Mouse (Mus musculus) lung, postnatal 14 days (tissue): ENCODE measurements around the gene Cd84.

ENCODE experiments used
- DNase-seq: peaks from one replicate; pipeline ENCODE4 v3.0.0; 2021

The Cd84 gene

GRCm38 (mm10) chr1:171917305-171918039, 78.0 kb downstream of the Cd84 start, which contains the start of gene Slamf6:
Gene Slamf6, plus strand, starts transcription at chr1:171917515.
- peak; percentile 5 for DNase-seq

DNA sequence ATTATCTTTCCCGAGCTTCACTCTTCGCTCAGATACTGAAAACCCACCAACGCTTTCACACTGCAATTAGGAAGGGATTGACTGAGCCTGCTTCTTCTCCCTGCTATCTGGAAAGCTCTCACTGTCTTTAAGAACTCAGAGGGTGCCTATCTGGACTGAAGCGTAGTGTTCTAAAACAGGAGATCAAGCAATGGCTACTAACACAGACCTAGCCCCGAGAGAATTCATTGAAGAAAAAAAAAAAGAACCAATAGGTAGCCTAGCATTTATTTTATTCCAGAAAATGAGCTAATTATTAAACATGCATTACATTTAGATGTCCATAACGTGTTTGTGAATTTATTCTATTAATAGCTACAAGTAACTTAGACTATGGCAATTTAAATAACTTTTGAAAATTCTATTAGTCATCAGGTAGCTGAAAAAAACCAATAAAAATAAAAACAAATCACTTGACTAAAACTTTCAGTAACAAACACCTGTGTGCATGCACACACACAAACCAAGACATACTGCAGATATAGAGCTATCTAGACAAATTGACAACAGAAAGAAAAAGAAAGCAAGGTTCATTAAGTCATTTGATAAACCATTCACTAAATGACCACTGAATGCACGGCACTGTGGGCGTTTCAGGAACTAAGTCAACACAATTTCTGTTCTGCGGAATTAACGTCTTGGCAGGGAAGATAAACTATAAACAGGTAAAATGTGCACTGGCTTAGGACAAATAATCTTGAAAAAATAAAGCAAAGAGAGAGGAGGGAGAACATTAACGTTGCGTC, 78.8 kb downstream of the Cd84 start:
- DNase-seq, result no peak

GRCm38 (mm10) chr1:171919193-171919592, 79.7 kb downstream of the Cd84 start:
- DNase-seq, result no peak

- DNase-seq, result no peak
Measured at GRCm38 (mm10) chr1:171919901-171920510, 80.5 kb downstream of the Cd84 start.

DNA sequence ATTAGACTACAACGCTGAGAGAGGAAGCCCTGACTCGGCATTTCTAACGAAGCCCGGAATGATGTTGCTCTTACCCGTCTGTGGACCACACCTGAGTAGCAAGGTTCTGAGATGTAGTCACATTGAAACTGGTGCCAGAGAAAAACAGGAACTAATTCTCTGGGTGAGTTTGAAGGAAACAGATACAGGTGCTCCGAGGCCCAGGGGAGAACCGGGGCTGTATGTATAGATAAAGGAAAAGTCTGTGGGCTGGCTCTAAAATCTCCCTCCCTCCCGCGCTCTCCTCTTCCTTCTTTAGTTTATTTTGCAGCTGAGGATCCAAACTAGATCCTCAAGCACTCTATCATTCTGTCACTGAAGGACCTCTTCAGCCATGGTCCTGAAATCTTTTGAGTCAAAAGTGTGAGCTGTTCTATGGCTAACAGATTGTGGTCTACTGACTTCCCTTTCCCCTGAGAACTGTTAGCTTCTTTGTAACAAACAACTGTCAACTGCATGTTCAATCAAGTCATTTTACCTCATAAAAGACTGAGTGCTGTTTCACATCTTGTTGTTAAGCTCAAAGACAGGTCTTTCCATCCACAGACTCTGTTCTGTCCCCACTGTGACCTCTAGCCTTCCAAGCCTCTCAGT, 81.6 kb downstream of the Cd84 start:
- DNase-seq, result no peak

GRCm38 (mm10) chr1:171921641-171922040, 82.1 kb downstream of the Cd84 start:
- no peak for DNase-seq

- no peak for DNase-seq
Measured at GRCm38 (mm10) chr1:171922844-171923243, 83.3 kb downstream of the Cd84 start.

DNA sequence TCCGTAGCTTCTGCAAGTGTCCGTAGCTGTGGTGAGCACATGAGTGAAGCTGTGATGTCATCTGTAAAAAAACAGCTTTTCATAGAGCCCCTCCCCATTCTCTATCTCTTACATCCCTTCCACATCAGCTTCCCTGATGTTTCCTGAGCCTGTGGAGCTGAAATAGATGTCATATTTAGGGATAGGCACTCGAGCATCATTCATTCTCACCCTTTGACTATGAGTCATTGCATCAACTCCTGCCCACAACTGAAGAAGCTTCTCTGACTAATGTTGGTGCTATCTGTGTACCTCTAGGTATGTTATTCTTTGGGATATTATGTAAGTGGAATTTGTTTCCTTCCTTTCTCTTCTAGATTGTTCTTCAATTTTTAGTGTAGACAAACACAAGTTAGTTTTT, 85.4 kb downstream of the Cd84 start:
- no peak for DNase-seq

- no peak for DNase-seq
Measured at GRCm38 (mm10) chr1:171933851-171934250, 94.4 kb downstream of the Cd84 start.

DNA sequence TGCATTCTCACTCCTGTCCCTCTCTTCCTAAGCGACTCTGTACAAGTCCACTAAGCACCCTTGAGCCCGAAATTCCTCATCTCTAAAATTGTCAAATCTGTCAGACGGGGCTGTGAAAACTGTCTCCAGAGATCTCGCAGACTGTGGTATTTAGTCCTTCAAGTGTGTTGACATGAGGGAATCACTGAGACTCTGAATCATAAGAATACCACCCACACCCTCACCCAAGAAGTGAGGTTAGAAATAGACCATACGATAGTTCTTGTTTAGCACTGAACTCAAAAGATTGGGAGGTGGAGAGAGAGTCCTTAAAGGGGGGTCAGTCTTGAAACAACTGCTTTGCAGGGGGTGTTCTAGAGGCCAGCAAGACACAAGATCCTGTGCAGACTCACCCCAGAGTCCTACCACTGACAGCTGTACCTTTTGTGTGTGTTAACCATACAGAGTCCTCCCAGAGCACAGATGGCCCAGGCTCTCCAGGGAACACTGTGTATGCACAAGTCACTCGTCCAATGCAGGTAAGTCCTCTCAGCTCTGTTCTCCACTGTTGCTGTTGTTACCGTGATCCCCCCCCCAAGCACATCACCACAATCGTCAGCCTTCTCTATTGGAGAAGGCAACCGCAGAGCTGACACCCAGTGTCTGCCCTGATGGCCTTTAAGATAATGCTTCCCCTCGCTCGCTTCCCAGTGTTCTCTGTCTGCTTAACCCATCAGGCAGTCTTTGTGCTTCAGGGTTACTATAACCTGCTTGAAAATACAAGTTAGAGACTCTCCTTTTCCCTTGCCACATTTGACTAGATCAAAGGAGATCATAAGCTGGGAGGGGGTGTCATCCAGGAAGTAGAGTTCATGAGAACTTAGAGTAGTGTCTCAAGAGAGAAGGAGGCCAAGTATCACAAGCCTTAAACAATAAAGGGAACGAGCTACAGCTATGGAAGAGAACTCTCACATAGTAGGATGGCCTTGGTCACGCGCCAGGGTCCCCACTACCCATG, 99.8 kb downstream of the Cd84 start:
- no peak for DNase-seq
